8 mouse cellular contexts compared by ENCODE assay signal in genomic region chr7:114562531-114563241, GRCm38 (mm10). TPM values are rescaled to one million over a fixed set of nuclear protein-coding genes. Genes with fewer than 3 reads are reported as not detected.
DNase-seq lines count a peak whose midpoint lies in the region; ATAC-seq and TF ChIP-seq lines count a peak whose summit lies in the region.

Cyp2r1 (minus strand) TSS chr7:114562972.

- peak within 1 kb of the TSS; percentile 64 for H3K9ac ChIP-seq in neural tube, embryonic 15.5 days (replicated peaks)

- no peaks in the 10 kb centered on the region for H3K4me1 ChIP-seq in G1E (ENCODE audit: insufficient read depth, low read depth, low read length)
- H3K4me1 ChIP-seq in neural tube, embryonic 15.5 days: no peaks in the 10 kb centered on the region
- H3K4me1 ChIP-seq in testis, adult 2 months (ENCODE audit: control insufficient read depth, insufficient read depth, low read length): peaks cover 2% of the 10 kb centered on the region

- peak within 1 kb of the TSS; percentile 69 for H3K27ac ChIP-seq in layer of hippocampus, adult 2 months
- peak within 1 kb of the TSS; percentile 85 for H3K27ac ChIP-seq in neural tube, embryonic 15.5 days (replicated peaks)
- H3K27ac ChIP-seq in testis, adult 2 months (ENCODE audit: control insufficient read depth, insufficient read depth, low read depth, low read length): peak within 1 kb of the TSS; percentile 70

- H3K27me3 ChIP-seq in G1E (ENCODE audit: insufficient read depth, low read length): peaks cover 7% of the 10 kb centered on the region
- H3K27me3 ChIP-seq in neural tube, embryonic 15.5 days (replicated peaks): no peaks in the 10 kb centered on the region
- H3K27me3 ChIP-seq in testis, adult 2 months (ENCODE audit: control insufficient read depth, insufficient read depth, low read length): no peaks in the 10 kb centered on the region

- no peak for DNase-seq in G1E (ENCODE audit: low spot score)
- DNase-seq in cerebellum, postnatal 10 days: peak; percentile 93 to 95
- peak; percentile 64 to 86 for DNase-seq in frontal cortex, adult 2 months (ENCODE audit: extremely low spot score in 1 of 2, low spot score in 1 of 2)
- DNase-seq in layer of hippocampus, adult 2 months (ENCODE audit: low spot score in 2 of 2): peak; percentile 81 to 84
- peak; percentile 92 to 94 for DNase-seq in lung, adult 18-20 months

- no peak for TF ChIP-seq CTCF in G1E (IDR thresholded peaks at IDR 0.05; ENCODE audit: low read depth, low read length)
- TF ChIP-seq CTCF in layer of hippocampus, adult 2 months (conservative IDR thresholded peaks at IDR 0.05): peak; percentile 61
- TF ChIP-seq CTCF in testis, adult 2 months (IDR thresholded peaks at IDR 0.05; ENCODE audit: control insufficient read depth, insufficient read depth, insufficient replicate concordance, low read depth, low read length): no peak

- H3K4me3 ChIP-seq in G1E (ENCODE audit: low read depth, low read length): 0 out of 2 replicates have a peak within 1 kb of the TSS, but pooled peaks have one; percentile 19
- peak within 1 kb of the TSS; percentile 73 for H3K4me3 ChIP-seq in layer of hippocampus, adult 2 months
- H3K4me3 ChIP-seq in neural tube, embryonic 15.5 days (replicated peaks): peak within 1 kb of the TSS; percentile 75
- peak within 1 kb of the TSS; percentile 78 for H3K4me3 ChIP-seq in testis, adult 2 months (ENCODE audit: control insufficient read depth, low read depth, low read length)

- no peaks in the 10 kb centered on the region for H3K36me3 ChIP-seq in G1E (replicated peaks)
- no peaks in the 10 kb centered on the region for H3K36me3 ChIP-seq in neural tube, embryonic 15.5 days
- no peaks in the 10 kb centered on the region for H3K36me3 ChIP-seq in testis, adult 2 months (ENCODE audit: control insufficient read depth, insufficient read depth, low read length)

- TF ChIP-seq POLR2A in testis, adult 2 months (IDR thresholded peaks at IDR 0.05; ENCODE audit: control insufficient read depth, low read depth, low read length): peak; percentile 29; the same call in 1 of the 2 replicates

- H3K4me2 ChIP-seq in neural tube, embryonic 15.5 days: peak within 1 kb of the TSS; percentile 76

- peaks cover 8% of the 10 kb centered on the region for H3K9me3 ChIP-seq in G1E (replicated peaks)
- H3K9me3 ChIP-seq in neural tube, embryonic 15.5 days (replicated peaks): no peaks in the 10 kb centered on the region

- ATAC-seq in G1E (ENCODE audit: extremely low read depth, insufficient number of reproducible peaks, low FRiP score, poor library complexity, severe bottlenecking): no peak
- peak; percentile 96 to 98 for ATAC-seq in hematopoietic stem cell, adult 5-6 weeks (replicated peaks in 1 of 2; ENCODE audit: insufficient read depth in 1 of 2, low FRiP score in 2 of 2, low TSS enrichment in 1 of 2, low read depth in 1 of 2, poor library complexity in 2 of 2, severe bottlenecking in 2 of 2)
- peak; percentile 100 for ATAC-seq in neural tube, embryonic 15.5 days (ENCODE audit: low FRiP score)

- WGBS in neural tube, embryonic 15.5 days: 3% methylated on average over 56 of the region's 56 CpGs

RNA-seq across cellular contexts. Expression of gene Cyp2r1, which starts in this region (rescaled TPM):
- total RNA-seq in G1E (2014; fragmentation: Nextera tagmentation) (not detected in 2 replicates), G1E (2017) (0.06 and 0.16 TPM in 2 replicates)
- polyA plus RNA-seq in G1E (2012): not detected in 2 replicates
- polyA plus RNA-seq in frontal cortex, adult 2 months (2012; rRNA removed): 0.46 and 0.69 TPM in 2 replicates
- total RNA-seq in hematopoietic stem cell, adult 5-6 weeks (2017): 6.2 and 8.3 TPM in 2 replicates
- 1 to 10 TPM; 2.0 to 2.2 TPM for total RNA-seq in layer of hippocampus, adult 2 months (2021)
- polyA plus RNA-seq in neural tube, embryonic 15.5 days (2015; fragmentation: Nextera tagmentation; extraction: Ambion mirVana): 1.0 and 1.9 TPM in 2 replicates
- 1.4 and 1.5 TPM in 2 replicates for polyA plus RNA-seq in testis, adult 2 months (2012; rRNA removed)

Comparison
In these comparisons a context has a peak if more than half of its experiments do, and no peak if none do; other contexts are left out.
1. Peak in DNase-seq in frontal cortex, adult 2 months; RNA of the gene not detected or under 1 TPM.
2. H3K4me3 ChIP-seq: peak in every context shown above with its lines; median percentile 78 in testis, adult 2 months; 75 in neural tube, embryonic 15.5 days; 73 in layer of hippocampus, adult 2 months; 19 in G1E.